Comparison of ENCODE assay signal across 1 mouse cellular context in genomic region chr1:165875520-165876284, GRCm38 (mm10).
A peak's percentile ranks its signal among the peaks of the same experiment; 100 is the strongest.
TF ChIP-seq lines count a peak whose summit lies in the region.

No protein-coding gene starts in this region.

TF ChIP-seq in MEL, 35 proteins besides CTCF, POLR2A, EP300 and RAD21 (continued from another document):
- TF ChIP-seq MYB (IDR thresholded peaks at IDR 0.05; ENCODE audit: low read depth, low read length), result peak; percentile 76
- TF ChIP-seq CHD1 (IDR thresholded peaks at IDR 0.05; ENCODE audit: low read depth, low read length), result 0 out of 2 replicates have a peak, but pooled peaks have one; percentile 48
- no peak for TF ChIP-seq E2F4 (IDR thresholded peaks at IDR 0.05; ENCODE audit: borderline replicate concordance, low read depth, low read length)
- TF ChIP-seq RCOR1 (IDR thresholded peaks at IDR 0.05; ENCODE audit: low read depth, low read length), result peak; percentile 83
- TF ChIP-seq KAT2A (conservative IDR thresholded peaks at IDR 0.05; ENCODE audit: low read depth, low read length), result peak; percentile 38; the same call in 1 of the 2 replicates
- no peak for TF ChIP-seq CHD2 (IDR thresholded peaks at IDR 0.05; ENCODE audit: low read length)
- TF ChIP-seq POLR2AphosphoS5 (IDR thresholded peaks at IDR 0.05; ENCODE audit: borderline replicate concordance, low read depth, low read length), result no peak
- TF ChIP-seq USF2 (IDR thresholded peaks at IDR 0.05; ENCODE audit: borderline replicate concordance in 1 of 2, insufficient read depth in 1 of 2, low read depth in 1 of 2, low read length in 2 of 2), result no peak
- TF ChIP-seq MAFK (IDR thresholded peaks at IDR 0.05; ENCODE audit: borderline replicate concordance, low read depth, low read length), result no peak; the same call in 1 of the 2 replicates
- TF ChIP-seq ELF1 (IDR thresholded peaks at IDR 0.05; ENCODE audit: low read depth, low read length), result peak; percentile 57; the same call in 1 of the 2 replicates
- TF ChIP-seq TCF12 (IDR thresholded peaks at IDR 0.05; ENCODE audit: low read depth, low read length), result peak; percentile 91
- peak; percentile 1; the same call in 1 of the 2 replicates for TF ChIP-seq JUND (IDR thresholded peaks at IDR 0.05; ENCODE audit: low read depth, low read length)
- peak; percentile 86 for TF ChIP-seq ETS1 (IDR thresholded peaks at IDR 0.05; ENCODE audit: low read depth, low read length)
- TF ChIP-seq ZMIZ1 (IDR thresholded peaks at IDR 0.05; ENCODE audit: low read depth, low read length), result no peak
- 0 out of 2 replicates have a peak, but pooled peaks have one; percentile 39 for TF ChIP-seq MAZ (IDR thresholded peaks at IDR 0.05; ENCODE audit: low read depth, low read length)
